Mouse (Mus musculus) sigmoid colon, adult 10 weeks (tissue): ENCODE measurements around the gene Zfp804b. TPM values are rescaled to one million over a fixed set of nuclear protein-coding genes. Genes with fewer than 3 reads are reported as not detected.

ENCODE experiments used
- polyA plus RNA-seq: library from polyadenylated mRNA; stranded (reverse); fragments of 350-450 nt; fragmentation: Illumina TruSeq; extraction: RNeasy Lipid Tissue Mini Kit (QIAGEN cat#74804); gene quantifications from one replicate; pipeline ENCODE4 v1.2.3, GENCODE M21; 2014; ENCODE audit warnings: low read depth, low replicate concordance

Gene Zfp804b
- 0.09 TPM for polyA plus RNA-seq

GRCm38 (mm10) chr5:7344145-7345010 lies at the start of gene Zfp804b:
TSS of gene Zfp804b (minus strand) at chr5:7344756.

GRCm38 (mm10) chr5:7303819-7304218 lies 40.7 kb downstream of the Zfp804b start, which contains the start of gene Tex47:
TSS of gene Tex47 (plus strand) at chr5:7304119.

Other genes with a start within 250 kb of the Zfp804b start
- not detected for gene Tex47, start 40.6 kb downstream of the Zfp804b start, polyA plus RNA-seq